Mouse (Mus musculus) megakaryocyte-erythroid progenitor cell, adult 5 weeks (primary cell): ENCODE data around the gene Lrrc2. TPM values are rescaled to one million over a fixed set of nuclear protein-coding genes. Genes with fewer than 3 reads are reported as not detected.

Source experiments
- polyA plus RNA-seq: library from polyadenylated mRNA; stranded (reverse); fragments of >175 nt; gene quantifications from 2 replicates; pipeline ENCODE4 v1.2.3, GENCODE M21; 2012

Gene Lrrc2
- polyA plus RNA-seq: not detected in 2 replicates

DNA sequence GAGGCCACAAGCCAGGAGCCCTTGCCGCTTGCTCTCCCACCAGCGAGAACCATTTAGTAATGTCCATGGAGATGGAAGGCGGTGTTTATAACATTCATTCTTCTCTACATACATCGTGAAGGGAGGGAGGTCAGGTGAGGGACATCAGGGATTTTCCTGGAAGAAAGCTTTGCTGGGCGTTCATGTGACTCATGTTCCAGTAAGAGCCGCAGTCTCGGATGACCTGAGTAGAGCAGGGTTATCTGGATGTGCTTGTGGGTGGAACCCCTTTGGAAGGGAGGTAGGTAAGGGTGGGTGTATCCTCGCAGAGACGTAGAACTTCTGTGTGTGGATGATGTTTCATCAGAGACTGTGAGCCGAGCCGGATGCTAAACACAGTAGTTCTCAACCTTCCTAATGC lies at the start of gene Lrrc2:
Gene Lrrc2 (plus strand): TSS at position 149 of the 400 bp plus-strand sequence.

DNA sequence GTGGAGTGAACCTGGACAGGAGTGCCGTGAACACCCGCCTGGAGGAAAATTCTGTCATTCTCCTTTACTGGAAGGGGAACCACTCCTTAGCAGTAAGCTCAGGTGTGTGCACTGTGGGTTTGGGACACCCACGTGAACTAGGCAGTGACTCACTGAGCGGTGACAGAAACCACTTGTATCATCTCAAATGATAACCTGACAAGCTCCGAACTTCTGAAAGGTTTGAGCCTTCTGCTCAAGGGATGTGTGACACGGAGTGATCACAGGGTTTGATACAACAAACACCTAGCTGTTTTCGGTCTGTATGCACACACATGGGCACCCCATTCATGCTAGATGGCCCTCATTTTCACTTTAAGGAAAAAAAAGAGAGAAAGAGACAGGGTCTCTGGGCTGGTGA lies 34.6 kb upstream of the Lrrc2 start, which contains the start of gene Fam240a:
Gene Fam240a (minus strand): TSS at position 76 of the 400 bp plus-strand sequence.

DNA sequence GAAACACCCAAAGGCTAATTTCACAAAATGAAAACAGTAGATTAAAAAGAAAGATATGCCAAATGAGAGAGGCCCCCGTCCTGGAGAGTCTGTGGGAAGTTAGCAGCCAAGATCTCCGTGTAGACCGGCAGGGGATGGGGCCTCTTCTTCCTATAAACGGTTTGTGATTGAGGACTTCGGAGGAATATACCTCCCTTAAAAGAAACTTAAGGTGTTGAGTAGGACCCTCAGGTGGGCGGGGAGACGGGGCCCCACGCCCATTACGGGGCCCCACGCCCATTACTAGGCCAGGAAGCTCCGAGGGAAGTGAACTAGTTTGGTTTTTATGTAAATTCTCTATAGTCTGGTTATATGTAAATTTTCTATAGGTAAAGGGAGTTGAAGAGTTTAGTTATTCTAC lies 5.4 kb upstream of the Lrrc2 start, which contains the start of gene Tdgf1:
Gene Tdgf1 (minus strand): TSS at position 233 of the 400 bp plus-strand sequence.

DNA sequence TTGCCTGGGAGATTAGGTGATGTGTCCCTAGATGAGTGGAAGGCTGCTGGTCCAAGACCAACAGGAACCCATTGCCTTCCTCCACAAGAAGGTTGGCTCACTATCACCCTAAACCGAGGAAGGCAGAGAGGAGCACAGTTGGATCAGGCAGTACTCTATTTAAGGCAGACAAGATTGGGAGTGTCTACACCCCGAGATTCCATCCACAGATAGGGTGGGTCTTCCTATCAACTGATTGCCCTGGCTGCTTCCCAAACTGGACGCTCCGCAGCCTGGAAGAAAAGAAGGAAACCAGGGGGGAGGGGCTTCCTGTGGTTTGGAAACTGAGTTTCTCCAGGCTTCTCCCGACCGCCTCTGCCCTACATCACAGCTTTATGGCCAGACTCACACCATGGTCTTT lies 38.9 kb downstream of the Lrrc2 start, which contains the start of gene Rtp3:
Gene Rtp3 (minus strand): TSS at position 380 of the 400 bp plus-strand sequence.

DNA sequence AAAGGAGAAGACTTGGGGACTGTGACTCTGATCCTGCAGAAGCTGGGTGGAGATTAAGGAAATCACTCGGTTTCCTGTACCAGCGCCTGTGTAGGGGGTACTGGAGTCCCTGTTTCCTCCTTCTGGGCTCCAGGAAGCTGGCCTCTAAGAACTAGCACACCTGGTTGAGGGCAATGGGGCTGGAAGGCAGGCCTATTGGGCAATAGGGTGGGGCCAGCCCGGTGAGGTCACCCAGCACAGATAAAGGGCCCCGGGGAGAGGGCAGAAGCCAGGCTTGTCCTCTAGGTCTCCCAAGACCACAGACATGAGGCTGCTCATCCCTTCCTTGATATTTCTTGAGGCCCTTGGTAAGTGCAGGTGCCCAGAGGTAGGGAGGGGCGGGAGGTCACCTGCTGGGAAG lies 67.7 kb downstream of the Lrrc2 start, which contains the start of gene Ltf:
Gene Ltf (plus strand): TSS at position 250 of the 400 bp plus-strand sequence.

Other genes starting within 250 kb of the Lrrc2 start
- not detected in 2 replicates for gene Myl3, start 209.7 kb upstream of the Lrrc2 start, polyA plus RNA-seq
- gene Pth1r, start 204.4 kb upstream of the Lrrc2 start, polyA plus RNA-seq: 0.34 and 0.65 TPM in 2 replicates
- 0.04 and 0.14 TPM in 2 replicates for gene Prss42, start 153.4 kb upstream of the Lrrc2 start, polyA plus RNA-seq
- not detected in 2 replicates for gene Prss44, start 137.6 kb upstream of the Lrrc2 start, polyA plus RNA-seq
- not detected in 2 replicates for gene Prss43, start 124.9 kb upstream of the Lrrc2 start, polyA plus RNA-seq
- gene Prss45, start 117.0 kb upstream of the Lrrc2 start, polyA plus RNA-seq: not detected in 2 replicates
- gene Prss46, start 107.0 kb upstream of the Lrrc2 start, polyA plus RNA-seq: not detected in 2 replicates
- 54.6 and 61.0 TPM in 2 replicates for gene Prss50, start 93.6 kb upstream of the Lrrc2 start, polyA plus RNA-seq
- 3.9 and 6.0 TPM in 2 replicates for gene Als2cl, start 71.7 kb upstream of the Lrrc2 start, polyA plus RNA-seq
- gene Tmie, start 71.4 kb upstream of the Lrrc2 start, polyA plus RNA-seq: 0.35 and 0.51 TPM in 2 replicates
- not detected in 2 replicates for gene Fam240a, start 34.7 kb upstream of the Lrrc2 start, polyA plus RNA-seq
- not detected in 2 replicates for gene Tdgf1, start 5.4 kb upstream of the Lrrc2 start, polyA plus RNA-seq
- gene Rtp3, start 39.0 kb downstream of the Lrrc2 start, polyA plus RNA-seq: 0.12 TPM in 1 of 2 replicates, not detected in the other
- 68.7 and 71.6 TPM in 2 replicates for gene Ltf, start 67.7 kb downstream of the Lrrc2 start, polyA plus RNA-seq
- 1.3 and 1.6 TPM in 2 replicates for gene Ccrl2, start 106.0 kb downstream of the Lrrc2 start, polyA plus RNA-seq
- 23.1 and 24.7 TPM in 2 replicates for gene Lrrfip2, start 166.0 kb downstream of the Lrrc2 start, polyA plus RNA-seq